Mouse (Mus musculus) intestine, embryonic 16.5 days (tissue): ENCODE data around the gene Mat1a. TPM values are rescaled to one million over a fixed set of nuclear protein-coding genes. Genes with fewer than 3 reads are reported as not detected.

Experiments
- ATAC-seq: fragments of 200-750 bp; cut with Nextera tagmentation; 2 replicates; pipeline ENCODE4 v1.8.0; 2017; ENCODE audit warnings: moderate TSS enrichment, moderate library complexity
- H3K27ac ChIP-seq: fragments of 300-500 bp; sonication (generic); 2 replicates; pipeline ENCODE4 v1.5.1; 2014; ENCODE audit warnings: mild to moderate bottlenecking, low read length
- H3K27me3 ChIP-seq: fragments of 300-500 bp; sonication (generic); replicated peaks from 2 replicates; pipeline ENCODE4 v1.6.1; 2014; ENCODE audit warnings: low read length, control low read depth, mixed read lengths; ENCODE audit not compliant: control insufficient read depth, insufficient read depth
- H3K36me3 ChIP-seq: fragments of 300-500 bp; sonication (generic); 2 replicates; pipeline ENCODE4 v1.6.1; 2014; ENCODE audit warnings: low read length, control low read depth; ENCODE audit not compliant: control insufficient read depth, insufficient read depth
- H3K4me1 ChIP-seq: fragments of 300-500 bp; sonication (generic); 2 replicates; pipeline ENCODE4 v1.6.1; 2014; ENCODE audit warnings: low read length, control low read depth, mixed read lengths; ENCODE audit not compliant: control insufficient read depth, insufficient read depth
- H3K4me2 ChIP-seq: fragments of 300-500 bp; sonication (generic); 2 replicates; pipeline ENCODE4 v1.6.1; 2014; ENCODE audit warnings: low read depth, low read length, control low read depth
- H3K4me3 ChIP-seq: fragments of 300-500 bp; sonication (generic); 2 replicates; pipeline ENCODE4 v1.5.1; 2014; ENCODE audit warnings: mild to moderate bottlenecking, low read length
- H3K9ac ChIP-seq: fragments of 300-500 bp; sonication (generic); 2 replicates; pipeline ENCODE4 v1.6.1; 2014; ENCODE audit warnings: low read depth, low read length
- H3K9me3 ChIP-seq: fragments of 300-500 bp; sonication (generic); 2 replicates; pipeline ENCODE4 v1.6.1; 2016; ENCODE audit warnings: low read length, control low read depth; ENCODE audit not compliant: control insufficient read depth
- WGBS: fragments of 180-500 bp; shearing (Covaris S2); extraction: QIAGEN DNeasy Blood & Tissue Kit; methylation state at CpG from one replicate; pipeline ENCODE4 v1.1.7; 2014; 5-methylcytosine and 5-hydroxymethylcytosine counted together
- polyA plus RNA-seq: library from polyadenylated mRNA; unstranded; fragments of >200 nt; fragmentation: Nextera tagmentation; extraction: Ambion mirVana; gene quantifications from 2 replicates; pipeline ENCODE4 v1.2.1, GENCODE M21; 2015

Gene Mat1a
- polyA plus RNA-seq, 1 experiment from 2014 or later: 4.0 TPM

DNA sequence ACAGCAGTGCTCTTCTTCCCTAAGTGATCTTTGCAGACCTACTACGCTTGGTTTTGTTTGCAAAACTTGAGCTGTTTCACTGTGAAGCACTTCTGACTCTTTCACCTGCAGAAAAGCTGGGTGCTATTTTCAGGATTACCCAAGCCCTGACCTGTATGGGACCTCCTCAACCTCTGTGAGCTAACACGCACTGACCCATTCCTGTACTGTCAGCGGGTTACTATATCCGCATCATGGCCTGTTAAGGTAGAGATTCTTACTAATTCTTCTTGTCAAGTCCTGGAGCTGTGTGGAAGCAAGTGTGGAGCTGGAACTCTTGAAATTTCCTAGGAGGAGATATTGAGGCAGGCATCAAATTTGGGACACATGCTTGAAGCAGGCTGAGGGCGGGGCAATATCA is 19.8 kb downstream of the Mat1a start:
- no peak overlapping the region for H3K4me3 ChIP-seq
- no peaks in the 10 kb centered on the region for H3K4me1 ChIP-seq
- WGBS: 85% methylated on average over 5 of the region's 5 CpGs
- no peak overlapping the region for H3K9ac ChIP-seq
- H3K36me3 ChIP-seq: no peaks in the 10 kb centered on the region
- H3K4me2 ChIP-seq: no peak overlapping the region
- no peak for ATAC-seq
- no peaks in the 10 kb centered on the region for H3K27me3 ChIP-seq
- no peaks in the 10 kb centered on the region for H3K9me3 ChIP-seq
- no peak overlapping the region for H3K27ac ChIP-seq

DNA sequence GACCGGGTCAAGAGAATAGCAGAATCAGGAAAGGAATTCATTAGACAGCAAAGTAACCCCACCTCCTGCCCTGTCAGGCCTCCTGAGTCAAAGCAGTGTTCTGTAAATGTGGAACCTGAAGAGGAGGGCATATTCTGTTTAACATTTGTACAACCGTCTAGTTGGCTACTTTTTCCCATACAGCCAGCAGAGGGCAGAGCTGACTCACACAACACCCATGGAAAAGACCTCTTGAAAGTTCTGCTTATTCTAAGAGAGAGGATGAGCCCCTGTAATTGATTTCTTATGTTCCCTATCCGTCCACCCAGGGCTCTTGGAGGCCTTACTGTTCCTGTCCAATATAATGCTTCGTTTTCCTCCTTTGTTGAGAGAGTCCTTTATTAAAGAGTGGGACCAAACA is 23.2 kb downstream of the Mat1a start:
- 19% methylated on average over 4 of the region's 4 CpGs for WGBS
- H3K27ac ChIP-seq: no peak overlapping the region
- H3K4me2 ChIP-seq: no peak overlapping the region
- no peaks in the 10 kb centered on the region for H3K4me1 ChIP-seq
- H3K9me3 ChIP-seq: no peaks in the 10 kb centered on the region
- no peak overlapping the region for H3K4me3 ChIP-seq
- no peaks in the 10 kb centered on the region for H3K27me3 ChIP-seq
- H3K9ac ChIP-seq: no peak overlapping the region
- H3K36me3 ChIP-seq: no peaks in the 10 kb centered on the region
- ATAC-seq: no peak

DNA sequence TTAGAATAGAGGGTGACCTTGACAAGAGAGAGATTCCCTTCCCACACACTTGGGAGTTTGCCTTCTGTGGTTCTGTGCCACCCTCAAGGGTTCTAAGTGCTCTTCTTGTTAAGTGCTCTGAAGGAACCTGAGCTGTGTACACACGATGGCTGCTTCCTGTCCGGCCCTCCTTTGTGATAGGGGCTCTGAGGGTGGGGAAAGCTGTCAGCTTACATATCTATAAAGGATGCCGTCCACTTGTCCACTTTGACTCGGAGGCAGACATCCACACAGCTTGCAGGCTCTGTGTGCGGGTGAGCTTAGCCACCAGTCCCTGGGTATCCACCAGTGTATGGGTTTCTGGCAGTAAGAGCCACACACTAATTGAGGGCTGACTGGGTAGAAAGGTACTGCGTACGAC is 26.7 kb downstream of the Mat1a start, which contains the start of gene Sftpa1:
Gene Sftpa1, plus strand, starts transcription at position 243 of the 400 bp plus-strand sequence.
- 78% methylated on average over 7 of the region's 7 CpGs for WGBS
- Histone ChIP-seq H3K4me2 (no peak within 1 kb of the TSS), H3K27ac (no peak within 1 kb of the TSS), H3K9me3 (no peaks in the 10 kb centered on the region), H3K27me3 (no peaks in the 10 kb centered on the region), H3K9ac (no peak within 1 kb of the TSS), H3K36me3 (no peaks in the 10 kb centered on the region), H3K4me3 (no peak within 1 kb of the TSS), H3K4me1 (no peaks in the 10 kb centered on the region)
- no peak for ATAC-seq

DNA sequence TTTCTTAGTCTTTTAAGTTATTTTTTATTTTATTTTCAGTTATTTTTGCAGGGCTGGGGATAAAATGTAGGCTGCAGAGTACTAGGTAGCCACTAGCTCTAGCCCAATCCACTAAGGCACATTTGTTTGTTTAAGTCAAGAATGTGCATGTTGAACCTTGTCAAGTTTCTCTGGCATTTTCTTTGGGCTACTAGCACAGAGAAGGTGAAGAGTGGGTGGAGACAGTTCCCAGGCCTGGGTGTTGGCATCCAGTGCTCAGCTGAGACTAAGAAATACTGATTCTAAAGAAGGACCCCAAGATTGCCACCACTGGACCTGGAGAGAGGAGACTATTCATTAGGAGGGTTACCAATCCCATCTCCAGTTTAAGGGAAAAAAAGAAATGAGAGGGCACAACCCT is 32.2 kb downstream of the Mat1a start:
- Histone ChIP-seq H3K9me3 (no peaks in the 10 kb centered on the region), H3K27ac (no peak overlapping the region)
- ATAC-seq: no peak

DNA sequence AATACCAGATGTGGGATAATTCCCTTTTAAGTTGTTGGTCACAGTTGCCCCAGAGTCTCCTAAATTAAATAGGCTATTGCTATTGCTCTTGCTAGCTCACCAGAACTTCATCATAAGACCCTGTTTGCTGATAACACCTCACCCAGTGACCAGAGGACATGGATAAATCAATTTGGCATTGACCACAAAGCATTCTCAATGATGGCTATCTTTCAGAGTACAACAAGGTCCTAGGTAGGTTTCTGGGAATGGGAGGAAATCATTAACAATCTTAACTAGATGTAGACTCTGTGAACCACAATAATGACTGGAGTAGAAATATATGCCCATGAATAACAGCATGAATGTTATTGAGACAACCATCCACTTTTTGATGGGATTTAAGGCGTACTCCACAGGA is 35.9 kb downstream of the Mat1a start:
- Histone ChIP-seq H3K9me3 (no peaks in the 10 kb centered on the region), H3K36me3 (no peaks in the 10 kb centered on the region), H3K4me1 (no peaks in the 10 kb centered on the region), H3K4me3 (no peak overlapping the region), H3K27ac (no peak overlapping the region), H3K27me3 (no peaks in the 10 kb centered on the region), H3K4me2 (no peak overlapping the region), H3K9ac (no peak overlapping the region)
- no peak for ATAC-seq
- 89% methylated on average over 1 of the region's 1 CpGs for WGBS

More for the DNA sequence above, 32.2 kb downstream of the Mat1a start:
- Histone ChIP-seq H3K27me3 (no peaks in the 10 kb centered on the region), H3K4me3 (no peak overlapping the region), H3K4me2 (no peak overlapping the region), H3K4me1 (no peaks in the 10 kb centered on the region), H3K9ac (no peak overlapping the region), H3K36me3 (no peaks in the 10 kb centered on the region)

DNA sequence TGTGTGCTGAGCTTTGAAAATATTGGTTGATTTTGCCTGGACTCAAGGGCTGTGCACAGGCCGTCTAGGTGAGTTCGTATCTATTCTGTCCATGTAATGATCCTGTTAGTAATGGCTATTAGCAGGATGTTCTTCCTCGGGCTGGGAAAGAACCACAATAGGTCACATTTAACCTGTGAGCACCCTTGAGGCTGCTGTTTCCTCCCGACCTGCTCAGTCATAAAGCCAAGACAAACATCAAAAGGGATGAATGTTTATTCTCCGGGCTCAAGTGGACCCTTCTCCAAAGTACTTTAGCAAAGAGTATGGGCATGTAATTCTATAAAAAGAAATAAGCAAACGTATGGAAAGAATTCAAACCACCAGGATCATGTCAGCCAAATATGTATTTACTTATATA is 41.2 kb downstream of the Mat1a start:
- Histone ChIP-seq H3K27ac (no peak overlapping the region), H3K9ac (no peak overlapping the region), H3K27me3 (no peaks in the 10 kb centered on the region), H3K36me3 (no peaks in the 10 kb centered on the region), H3K4me2 (no peak overlapping the region), H3K4me3 (no peak overlapping the region), H3K4me1 (no peaks in the 10 kb centered on the region), H3K9me3 (no peaks in the 10 kb centered on the region)
- 48% methylated on average over 6 of the region's 6 CpGs for WGBS
- no peak for ATAC-seq

DNA sequence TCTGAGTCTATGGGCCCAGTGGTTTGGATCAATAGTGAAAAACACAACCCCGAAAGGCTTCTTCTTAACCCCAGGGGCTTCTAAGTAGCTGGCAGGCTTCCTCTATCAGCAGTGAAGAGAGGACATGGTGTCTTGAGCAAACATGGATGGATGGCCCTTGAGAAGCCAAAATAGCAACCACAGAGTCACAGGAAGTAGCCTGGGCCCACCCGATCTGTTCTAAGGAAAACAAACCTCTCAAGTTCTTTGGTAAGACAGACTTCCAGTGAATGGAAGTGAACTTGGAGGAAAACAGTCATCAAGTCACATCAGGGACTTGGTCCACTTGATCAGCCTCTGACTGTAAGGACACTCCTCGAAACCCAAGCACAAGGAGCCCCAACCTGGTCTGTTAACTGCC is 42.1 kb downstream of the Mat1a start:
- no peaks in the 10 kb centered on the region for H3K36me3 ChIP-seq
- H3K27me3 ChIP-seq: no peaks in the 10 kb centered on the region
- H3K27ac ChIP-seq: no peak overlapping the region
- ATAC-seq: no peak
- no peak overlapping the region for H3K4me3 ChIP-seq
- no peaks in the 10 kb centered on the region for H3K9me3 ChIP-seq
- WGBS: 80% methylated on average over 3 of the region's 3 CpGs
- H3K4me1 ChIP-seq: no peaks in the 10 kb centered on the region
- H3K4me2 ChIP-seq: no peak overlapping the region
- no peak overlapping the region for H3K9ac ChIP-seq

DNA sequence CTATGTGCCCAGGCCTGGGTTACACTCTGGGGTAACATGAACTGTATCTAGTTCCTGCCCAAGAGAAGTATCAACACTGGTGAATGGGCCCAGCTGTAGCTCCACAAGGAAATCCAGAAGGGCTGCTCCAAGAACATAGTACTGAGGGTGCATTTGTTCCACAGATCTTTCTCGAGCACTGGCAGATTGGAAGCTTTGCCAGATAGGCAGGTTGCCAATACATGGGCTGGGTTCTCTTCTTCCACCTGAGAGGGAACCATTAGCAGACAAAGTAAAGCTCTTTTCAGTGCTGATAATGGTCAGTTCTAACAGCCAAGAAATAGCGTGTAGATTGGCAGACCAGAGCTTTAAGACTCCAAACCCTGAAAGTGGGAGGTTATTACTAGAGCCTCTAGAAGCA is 42.5 kb downstream of the Mat1a start:
- no peak overlapping the region for H3K4me2 ChIP-seq
- no peaks in the 10 kb centered on the region for H3K27me3 ChIP-seq
- no peak overlapping the region for H3K9ac ChIP-seq
- no peak for ATAC-seq
- H3K4me3 ChIP-seq: no peak overlapping the region
- no peaks in the 10 kb centered on the region for H3K4me1 ChIP-seq
- WGBS: 78% methylated on average over 2 of the region's 2 CpGs
- no peaks in the 10 kb centered on the region for H3K36me3 ChIP-seq
- H3K27ac ChIP-seq: no peak overlapping the region
- H3K9me3 ChIP-seq: no peaks in the 10 kb centered on the region

DNA sequence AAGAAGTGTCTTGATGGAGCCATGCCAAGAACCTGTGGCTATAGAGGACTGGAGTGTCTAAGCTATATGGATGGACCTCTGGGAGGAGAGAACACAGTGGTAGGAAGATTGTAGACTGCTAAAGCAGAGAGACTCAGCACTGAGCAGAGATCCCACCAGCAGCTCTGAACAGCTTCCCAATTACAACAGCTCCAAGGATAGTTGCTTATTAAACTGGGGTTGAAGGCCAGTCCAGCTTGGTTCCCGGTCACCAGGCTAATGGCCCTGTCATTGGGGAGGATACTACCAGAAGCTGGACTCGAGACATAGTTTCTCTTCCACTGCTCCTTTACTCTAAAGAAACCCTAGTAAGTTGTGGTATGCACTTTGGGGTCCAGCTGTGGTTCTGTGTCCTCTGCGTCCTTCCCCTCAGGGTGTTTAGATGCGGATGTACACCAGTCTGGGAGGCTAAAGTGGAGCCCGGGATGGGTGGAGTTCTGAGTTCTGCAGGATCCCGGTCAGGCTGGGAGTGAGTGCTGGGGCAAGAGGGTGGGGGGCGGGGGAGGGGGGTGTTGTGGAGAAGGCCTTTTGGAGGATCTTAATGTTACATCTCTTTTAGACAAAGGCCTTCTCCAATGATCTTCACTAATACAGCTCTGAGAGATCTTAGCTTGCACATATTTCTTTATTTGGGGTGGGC is 46.5 kb downstream of the Mat1a start, which contains the start of gene Mbl1:
Gene Mbl1, plus strand, starts transcription at position 239 of the 679 bp plus-strand sequence.
- no peak within 1 kb of the TSS for H3K27ac ChIP-seq
- H3K36me3 ChIP-seq: no peaks in the 10 kb centered on the region
- H3K27me3 ChIP-seq: no peaks in the 10 kb centered on the region
- H3K9ac ChIP-seq: no peak within 1 kb of the TSS
- 82% methylated on average over 7 of the region's 7 CpGs for WGBS
- no peak within 1 kb of the TSS for H3K4me3 ChIP-seq
- H3K4me1 ChIP-seq: no peaks in the 10 kb centered on the region
- ATAC-seq: no peak
- no peak within 1 kb of the TSS for H3K4me2 ChIP-seq
- no peaks in the 10 kb centered on the region for H3K9me3 ChIP-seq

DNA sequence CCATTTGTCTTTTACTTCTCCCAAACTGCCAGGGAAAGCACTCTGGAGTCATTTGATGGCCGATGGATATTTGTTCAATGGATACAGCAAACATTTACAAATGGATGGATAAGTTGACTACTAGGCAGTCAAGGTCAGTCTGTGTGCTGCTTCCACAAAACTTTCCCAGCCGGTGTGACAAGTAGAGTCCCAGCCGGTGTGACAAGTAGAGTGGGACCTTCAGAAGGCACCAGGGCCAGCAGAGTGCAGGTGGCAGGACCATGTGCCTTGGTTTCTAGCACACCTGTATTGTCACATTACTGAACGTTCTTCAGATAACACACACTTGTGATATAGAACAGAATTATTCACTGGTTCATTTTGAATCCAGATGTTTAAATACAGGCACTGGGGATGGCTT is 55.2 kb downstream of the Mat1a start:
- Histone ChIP-seq H3K9ac (no peak overlapping the region), H3K9me3 (no peaks in the 10 kb centered on the region), H3K27ac (no peak overlapping the region), H3K27me3 (no peaks in the 10 kb centered on the region), H3K4me2 (no peak overlapping the region), H3K4me1 (no peaks in the 10 kb centered on the region), H3K4me3 (no peak overlapping the region), H3K36me3 (no peaks in the 10 kb centered on the region)
- no peak for ATAC-seq
- 58% methylated on average over 4 of the region's 4 CpGs for WGBS
